Mouse (Mus musculus): ENCODE measurements around the gene Ank. TPM values are rescaled to one million over a fixed set of nuclear protein-coding genes. Genes with fewer than 3 reads are reported as not detected.

The Ank gene
- polyA plus RNA-seq, 1 experiment from 2014 or later: 19.5 TPM

GRCm38 (mm10) chr15:27487059-27487458 lies 20.6 kb downstream of the Ank start:
- Histone ChIP-seq H3K27me3 (ENCODE audit: control insufficient read depth, insufficient read depth, low read length) (no peaks in the 10 kb centered on the region), H3K27ac (ENCODE audit: low read depth, low read length) (no peak overlapping the region), H3K9me3 (ENCODE audit: control insufficient read depth, low read length) (no peaks in the 10 kb centered on the region), H3K4me3 (ENCODE audit: low read depth, low read length) (no peak overlapping the region), H3K4me1 (ENCODE audit: control insufficient read depth, insufficient read depth, low read length) (peaks cover 31% of the 10 kb centered on the region), H3K4me2 (ENCODE audit: low read depth, low read length) (no peak overlapping the region), H3K36me3 (ENCODE audit: control insufficient read depth, insufficient read depth, low read length) (no peaks in the 10 kb centered on the region), H3K9ac (replicated peaks; ENCODE audit: low read depth, low read length) (no peak overlapping the region)
- no peak for ATAC-seq (ENCODE audit: low read depth)
- WGBS: 55% methylated on average over 8 of the region's 8 CpGs

GRCm38 (mm10) chr15:27488042-27488441 lies 21.6 kb downstream of the Ank start:
- no peak overlapping the region; the same call in 1 of the 2 replicates for H3K9ac ChIP-seq (replicated peaks; ENCODE audit: low read depth, low read length)
- no peak for ATAC-seq (ENCODE audit: low read depth)
- peaks cover 31% of the 10 kb centered on the region for H3K4me1 ChIP-seq (ENCODE audit: control insufficient read depth, insufficient read depth, low read length)
- H3K4me3 ChIP-seq (ENCODE audit: low read depth, low read length): no peak overlapping the region
- no peaks in the 10 kb centered on the region for H3K27me3 ChIP-seq (ENCODE audit: control insufficient read depth, insufficient read depth, low read length)
- 44% methylated on average over 10 of the region's 10 CpGs for WGBS
- no peaks in the 10 kb centered on the region for H3K36me3 ChIP-seq (ENCODE audit: control insufficient read depth, insufficient read depth, low read length)
- H3K27ac ChIP-seq (ENCODE audit: low read depth, low read length): no peak overlapping the region
- no peaks in the 10 kb centered on the region for H3K9me3 ChIP-seq (ENCODE audit: control insufficient read depth, low read length)
- H3K4me2 ChIP-seq (ENCODE audit: low read depth, low read length): no peak overlapping the region

GRCm38 (mm10) chr15:27490676-27491075 lies 24.2 kb downstream of the Ank start:
- ATAC-seq (ENCODE audit: low read depth): no peak
- no peak overlapping the region for H3K4me3 ChIP-seq (ENCODE audit: low read depth, low read length)
- H3K4me2 ChIP-seq (ENCODE audit: low read depth, low read length): no peak overlapping the region
- no peak overlapping the region for H3K9ac ChIP-seq (replicated peaks; ENCODE audit: low read depth, low read length)
- H3K27me3 ChIP-seq (ENCODE audit: control insufficient read depth, insufficient read depth, low read length): no peaks in the 10 kb centered on the region
- WGBS: 71% methylated on average over 9 of the region's 9 CpGs
- H3K36me3 ChIP-seq (ENCODE audit: control insufficient read depth, insufficient read depth, low read length): no peaks in the 10 kb centered on the region
- H3K4me1 ChIP-seq (ENCODE audit: control insufficient read depth, insufficient read depth, low read length): peaks cover 28% of the 10 kb centered on the region
- no peak overlapping the region for H3K27ac ChIP-seq (ENCODE audit: low read depth, low read length)
- H3K9me3 ChIP-seq (ENCODE audit: control insufficient read depth, low read length): no peaks in the 10 kb centered on the region

GRCm38 (mm10) chr15:27491425-27492070 lies 25.1 kb downstream of the Ank start:
- H3K4me1 ChIP-seq (ENCODE audit: control insufficient read depth, insufficient read depth, low read length): peaks cover 19% of the 10 kb centered on the region
- H3K27me3 ChIP-seq (ENCODE audit: control insufficient read depth, insufficient read depth, low read length): no peaks in the 10 kb centered on the region
- H3K36me3 ChIP-seq (ENCODE audit: control insufficient read depth, insufficient read depth, low read length): no peaks in the 10 kb centered on the region
- H3K9me3 ChIP-seq (ENCODE audit: control insufficient read depth, low read length): no peaks in the 10 kb centered on the region
- H3K4me3 ChIP-seq (ENCODE audit: low read depth, low read length): no peak overlapping the region
- no peak overlapping the region for H3K27ac ChIP-seq (ENCODE audit: low read depth, low read length)
- no peak overlapping the region for H3K4me2 ChIP-seq (ENCODE audit: low read depth, low read length)
- H3K9ac ChIP-seq (replicated peaks; ENCODE audit: low read depth, low read length): no peak overlapping the region
- WGBS: 91% methylated on average over 8 of the region's 8 CpGs
- no peak for ATAC-seq (ENCODE audit: low read depth)

- Histone ChIP-seq H3K4me2 (ENCODE audit: low read depth, low read length) (no peak overlapping the region), H3K9ac (replicated peaks; ENCODE audit: low read depth, low read length) (no peak overlapping the region), H3K4me3 (ENCODE audit: low read depth, low read length) (no peak overlapping the region), H3K27me3 (ENCODE audit: control insufficient read depth, insufficient read depth, low read length) (no peaks in the 10 kb centered on the region), H3K4me1 (ENCODE audit: control insufficient read depth, insufficient read depth, low read length) (peaks cover 13% of the 10 kb centered on the region), H3K27ac (ENCODE audit: low read depth, low read length) (no peak overlapping the region), H3K9me3 (ENCODE audit: control insufficient read depth, low read length) (no peaks in the 10 kb centered on the region), H3K36me3 (ENCODE audit: control insufficient read depth, insufficient read depth, low read length) (no peaks in the 10 kb centered on the region)
- no peak for ATAC-seq (ENCODE audit: low read depth)
- WGBS: 94% methylated on average over 10 of the region's 10 CpGs
Measured at GRCm38 (mm10) chr15:27492156-27492555, 25.7 kb downstream of the Ank start.

- no peak for ATAC-seq (ENCODE audit: low read depth)
- no peaks in the 10 kb centered on the region for H3K9me3 ChIP-seq (ENCODE audit: control insufficient read depth, low read length)
- peaks cover 9% of the 10 kb centered on the region for H3K4me1 ChIP-seq (ENCODE audit: control insufficient read depth, insufficient read depth, low read length)
- 84% methylated on average over 1 of the region's 1 CpGs for WGBS
- no peaks in the 10 kb centered on the region for H3K27me3 ChIP-seq (ENCODE audit: control insufficient read depth, insufficient read depth, low read length)
- H3K9ac ChIP-seq (replicated peaks; ENCODE audit: low read depth, low read length): no peak overlapping the region
- H3K4me2 ChIP-seq (ENCODE audit: low read depth, low read length): no peak overlapping the region
- H3K36me3 ChIP-seq (ENCODE audit: control insufficient read depth, insufficient read depth, low read length): no peaks in the 10 kb centered on the region
- no peak overlapping the region for H3K27ac ChIP-seq (ENCODE audit: low read depth, low read length)
- H3K4me3 ChIP-seq (ENCODE audit: low read depth, low read length): no peak overlapping the region
Measured at GRCm38 (mm10) chr15:27492734-27493133, 26.3 kb downstream of the Ank start.

- no peak for ATAC-seq (ENCODE audit: low read depth)
- Histone ChIP-seq H3K36me3 (ENCODE audit: control insufficient read depth, insufficient read depth, low read length) (no peaks in the 10 kb centered on the region), H3K27ac (ENCODE audit: low read depth, low read length) (no peak overlapping the region), H3K4me3 (ENCODE audit: low read depth, low read length) (no peak overlapping the region), H3K4me2 (ENCODE audit: low read depth, low read length) (no peak overlapping the region), H3K9ac (replicated peaks; ENCODE audit: low read depth, low read length) (no peak overlapping the region), H3K9me3 (ENCODE audit: control insufficient read depth, low read length) (no peaks in the 10 kb centered on the region), H3K4me1 (ENCODE audit: control insufficient read depth, insufficient read depth, low read length) (peaks cover 3% of the 10 kb centered on the region; the same call in 1 of the 2 replicates), H3K27me3 (ENCODE audit: control insufficient read depth, insufficient read depth, low read length) (no peaks in the 10 kb centered on the region)
- WGBS: 46% methylated on average over 10 of the region's 10 CpGs
Measured at GRCm38 (mm10) chr15:27493516-27493915, 27.0 kb downstream of the Ank start.

- no peak overlapping the region for H3K4me2 ChIP-seq (ENCODE audit: low read depth, low read length)
- ATAC-seq (ENCODE audit: low read depth): peak; percentile 52
- H3K27ac ChIP-seq (ENCODE audit: low read depth, low read length): no peak overlapping the region
- 0 out of 2 replicates have a peak, but pooled peaks cover 2% of the 10 kb centered on the region for H3K4me1 ChIP-seq (ENCODE audit: control insufficient read depth, insufficient read depth, low read length)
- no peak overlapping the region for H3K4me3 ChIP-seq (ENCODE audit: low read depth, low read length)
- H3K9ac ChIP-seq (replicated peaks; ENCODE audit: low read depth, low read length): no peak overlapping the region
- no peaks in the 10 kb centered on the region for H3K27me3 ChIP-seq (ENCODE audit: control insufficient read depth, insufficient read depth, low read length)
- 12% methylated on average over 5 of the region's 5 CpGs for WGBS
- H3K36me3 ChIP-seq (ENCODE audit: control insufficient read depth, insufficient read depth, low read length): no peaks in the 10 kb centered on the region
- H3K9me3 ChIP-seq (ENCODE audit: control insufficient read depth, low read length): no peaks in the 10 kb centered on the region
Measured at GRCm38 (mm10) chr15:27495981-27496401, 29.5 kb downstream of the Ank start.

- ATAC-seq (ENCODE audit: low read depth): peak; percentile 32; the same call in 1 of the 2 replicates
- H3K27ac ChIP-seq (ENCODE audit: low read depth, low read length): no peak overlapping the region
- WGBS: 69% methylated on average over 11 of the region's 11 CpGs
Measured at GRCm38 (mm10) chr15:27496596-27497299, 30.3 kb downstream of the Ank start.

More at GRCm38 (mm10) chr15:27496596-27497299, 30.3 kb downstream of the Ank start:
- Histone ChIP-seq H3K36me3 (ENCODE audit: control insufficient read depth, insufficient read depth, low read length) (no peaks in the 10 kb centered on the region), H3K4me1 (ENCODE audit: control insufficient read depth, insufficient read depth, low read length) (0 out of 2 replicates have a peak, but pooled peaks cover 2% of the 10 kb centered on the region), H3K9me3 (ENCODE audit: control insufficient read depth, low read length) (no peaks in the 10 kb centered on the region), H3K4me2 (ENCODE audit: low read depth, low read length) (no peak overlapping the region), H3K9ac (replicated peaks; ENCODE audit: low read depth, low read length) (no peak overlapping the region), H3K27me3 (ENCODE audit: control insufficient read depth, insufficient read depth, low read length) (no peaks in the 10 kb centered on the region), H3K4me3 (ENCODE audit: low read depth, low read length) (no peak overlapping the region)
